Mouse (Mus musculus) midbrain, postnatal 0 days (tissue): Measurements from ENCODE around the gene Gatd1. TPM values are rescaled to one million over a fixed set of nuclear protein-coding genes. Genes with fewer than 3 reads are reported as not detected.
A peak's percentile ranks its signal among the peaks of the same experiment; 100 is the strongest.

ENCODE experiments used
- ATAC-seq: fragments of 200-750 bp; cut with Nextera tagmentation; 2 replicates; pipeline ENCODE4 v1.8.0; 2017; ENCODE audit warnings: moderate number of reproducible peaks, mild to moderate bottlenecking, moderate TSS enrichment, moderate library complexity; ENCODE audit not compliant: low FRiP score
- DNase-seq: peaks from one replicate; pipeline ENCODE4 v3.0.0-alpha.2; 2015; ENCODE audit warnings: low spot score
- H3K27ac ChIP-seq: fragments of 300-500 bp; sonication (generic); 2 replicates; pipeline ENCODE4 v1.5.1; 2014; ENCODE audit warnings: low read depth, mild to moderate bottlenecking, low read length, mixed read lengths
- H3K27me3 ChIP-seq: fragments of 300-500 bp; sonication (generic); 2 replicates; pipeline ENCODE4 v1.6.1; 2014; ENCODE audit warnings: low read length, control low read depth, mixed read lengths; ENCODE audit not compliant: insufficient read depth
- H3K36me3 ChIP-seq: fragments of 300-500 bp; sonication (generic); 2 replicates; pipeline ENCODE4 v1.6.1; 2014; ENCODE audit warnings: low read length, control low read depth, mixed read lengths; ENCODE audit not compliant: insufficient read depth
- H3K4me1 ChIP-seq: fragments of 300-500 bp; sonication (generic); 2 replicates; pipeline ENCODE4 v1.6.1; 2014; ENCODE audit warnings: mild to moderate bottlenecking, control low read depth, antibody characterized with exemption, low read length, mixed read lengths; ENCODE audit not compliant: insufficient read depth
- H3K4me2 ChIP-seq: fragments of 300-500 bp; sonication (generic); 2 replicates; pipeline ENCODE4 v1.6.1; 2014; ENCODE audit warnings: low read depth, mild to moderate bottlenecking, low read length, mixed read lengths; ENCODE audit not compliant: poor library complexity, severe bottlenecking
- H3K4me3 ChIP-seq: fragments of 300-500 bp; sonication (generic); 2 replicates; pipeline ENCODE4 v1.5.1; 2014; ENCODE audit warnings: low read depth, mild to moderate bottlenecking, low read length, moderate library complexity
- H3K9ac ChIP-seq: fragments of 300-500 bp; sonication (generic); replicated peaks from 2 replicates; pipeline ENCODE4 v1.6.1; 2014; ENCODE audit warnings: mild to moderate bottlenecking, low read length, moderate library complexity, mixed read lengths; ENCODE audit not compliant: poor library complexity, severe bottlenecking
- H3K9me3 ChIP-seq: fragments of 300-500 bp; sonication (generic); 2 replicates; pipeline ENCODE4 v1.6.1; 2016; ENCODE audit warnings: low read length, control low read depth
- CTCF ChIP-seq: IDR thresholded peaks from 2 replicates; pipeline ENCODE4 v1.5.1; 2016; ENCODE audit warnings: antibody characterized with exemption, mild to moderate bottlenecking
- WGBS: fragments of 180-500 bp; shearing (Covaris S2); extraction: QIAGEN DNeasy Blood & Tissue Kit; methylation state at CpG from one replicate; pipeline ENCODE4 v1.1.7; 2014; 5-methylcytosine and 5-hydroxymethylcytosine counted together
- polyA plus RNA-seq: library from polyadenylated mRNA; unstranded; fragments of >200 nt; fragmentation: Nextera tagmentation; extraction: Ambion mirVana; gene quantifications from 2 replicates; pipeline ENCODE4 v1.2.1, GENCODE M21; 2015
- total RNA-seq: library from RNA; depleted of rRNA; stranded (reverse); fragments of >200 nt; gene quantifications from 2 replicates; pipeline ENCODE4 v1.2.3, GENCODE M21; 2014

Gatd1 gene
- total and polyA plus RNA-seq, 2 experiments from 2014 or later = 48.9 to 72.9 TPM

DNA sequence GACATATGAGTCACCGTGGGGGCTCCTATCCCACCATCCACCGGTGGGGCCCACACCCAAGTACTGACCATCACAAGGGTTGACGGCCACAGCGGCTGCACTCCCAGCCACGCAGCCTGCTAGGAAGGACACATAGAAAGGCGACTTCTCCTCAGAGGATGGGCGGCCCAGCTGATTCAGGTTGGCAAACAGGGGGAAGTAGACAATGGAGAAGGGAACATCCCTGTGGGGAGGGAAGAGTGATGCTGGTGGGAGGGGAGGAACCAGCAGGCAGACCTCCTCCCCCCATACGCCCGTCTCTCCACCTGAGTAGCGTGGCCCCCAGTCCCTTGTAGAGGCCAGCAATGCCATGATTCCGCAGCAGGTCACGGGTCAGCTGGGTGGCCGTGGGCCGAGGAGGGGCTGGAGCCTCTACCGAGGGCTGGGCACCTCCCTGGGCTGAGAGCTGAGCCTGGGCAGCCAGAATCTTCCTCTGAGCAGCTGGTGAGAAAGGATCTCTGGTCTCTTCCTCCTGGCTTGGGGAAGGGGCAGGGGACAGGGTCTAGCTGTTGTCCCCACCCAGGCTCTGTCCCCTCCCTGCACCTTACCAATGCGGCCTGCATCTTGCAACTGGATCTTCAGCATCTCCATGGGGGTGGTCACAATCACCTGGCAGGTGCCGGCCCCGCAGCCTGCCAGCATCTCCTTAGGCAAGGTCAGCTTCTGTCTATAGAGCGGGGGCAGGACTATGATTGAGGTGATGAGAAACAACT lies 17.7 kb upstream of the Gatd1 start:
- Histone ChIP-seq H3K4me2 (no peak overlapping the region), H3K36me3 (peaks cover 37% of the 10 kb centered on the region), H3K9me3 (no peaks in the 10 kb centered on the region), H3K27ac (no peak overlapping the region), H3K4me1 (peaks cover 28% of the 10 kb centered on the region), H3K27me3 (no peaks in the 10 kb centered on the region), H3K9ac (no peak overlapping the region), H3K4me3 (no peak overlapping the region)
- DNase-seq (no peak), ATAC-seq (no peak)
- 94% methylated on average over 19 of the region's 19 CpGs for WGBS
- TF ChIP-seq CTCF = no peak

DNA sequence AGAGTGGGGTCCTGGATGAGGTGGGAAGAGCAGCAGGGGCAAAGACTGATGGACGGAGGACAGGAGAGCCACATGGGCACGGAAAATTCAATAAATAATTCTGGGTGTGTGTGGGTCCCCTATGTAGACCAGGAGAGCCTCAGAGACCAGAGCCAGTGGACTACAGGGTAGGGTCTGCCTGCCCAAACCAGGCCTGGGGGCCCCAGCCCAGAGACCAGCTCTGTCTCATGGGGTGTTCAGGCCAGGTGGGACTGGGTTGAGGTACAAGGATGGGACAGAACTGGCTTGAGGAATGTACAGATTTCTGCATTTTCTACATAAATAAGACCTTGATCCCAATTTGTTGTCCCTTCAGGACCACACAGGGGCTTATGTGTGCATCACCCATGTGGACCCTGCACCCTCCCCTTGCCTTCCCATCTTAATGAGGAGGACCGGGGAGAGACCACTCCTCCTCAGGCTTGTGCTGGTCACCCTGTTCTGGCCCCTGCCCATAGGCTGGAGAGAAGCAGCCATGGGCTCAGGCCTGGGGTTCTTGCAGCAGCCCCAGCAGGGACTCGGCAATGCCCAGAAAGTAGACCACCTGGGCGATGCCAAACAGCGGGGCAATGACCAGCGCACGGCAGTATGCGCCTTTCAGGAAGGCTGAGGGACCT lies 16.8 kb upstream of the Gatd1 start:
- ATAC-seq (no peak), DNase-seq (no peak)
- H3K27ac ChIP-seq = no peak overlapping the region
- peaks cover 24% of the 10 kb centered on the region for H3K4me1 ChIP-seq
- no peak overlapping the region for H3K4me2 ChIP-seq
- 95% methylated on average over 9 of the region's 9 CpGs for WGBS
- TF ChIP-seq CTCF = no peak
- H3K9ac ChIP-seq = no peak overlapping the region
- H3K27me3 ChIP-seq = no peaks in the 10 kb centered on the region
- H3K9me3 ChIP-seq = no peaks in the 10 kb centered on the region
- H3K4me3 ChIP-seq = no peak overlapping the region
- H3K36me3 ChIP-seq = peaks cover 42% of the 10 kb centered on the region

DNA sequence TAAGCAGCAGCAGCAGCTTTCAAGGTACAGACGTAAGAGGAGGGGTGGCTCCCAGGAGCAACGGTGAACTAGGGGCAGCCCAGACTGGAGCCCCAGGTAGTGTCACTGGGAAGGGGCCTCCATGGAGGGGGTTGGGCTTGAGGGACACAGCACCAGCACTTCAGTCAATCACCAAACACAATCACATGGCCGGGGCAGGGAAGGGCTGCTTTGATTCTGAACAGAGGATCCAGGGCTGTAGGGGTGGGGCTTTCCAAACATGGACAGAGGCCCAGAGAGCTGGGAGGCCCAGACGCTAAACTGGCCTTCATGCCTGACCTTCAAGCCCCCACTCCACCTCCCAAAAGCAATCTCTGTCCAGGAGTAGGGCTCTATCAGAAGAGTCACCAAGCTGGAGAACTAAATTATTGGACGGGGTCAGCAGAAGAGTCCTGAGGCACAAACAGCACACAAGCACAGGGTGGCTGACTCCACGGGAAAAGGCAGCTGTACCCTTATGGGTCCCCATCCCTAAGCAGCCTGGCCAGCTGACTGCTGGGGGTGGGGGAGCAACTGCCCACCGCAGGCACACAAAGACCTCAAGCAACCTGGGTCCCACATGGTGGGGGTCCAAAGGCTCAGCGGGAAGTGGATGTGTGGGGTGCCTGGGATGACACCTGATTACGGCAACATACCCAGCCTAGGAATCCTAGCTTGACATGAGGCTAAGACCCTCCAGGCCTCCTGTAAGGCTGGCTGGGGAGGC lies 16.1 kb upstream of the Gatd1 start:
- no peaks in the 10 kb centered on the region for H3K27me3 ChIP-seq
- ATAC-seq (peak; percentile 18; the same call in 1 of the 2 replicates), DNase-seq (no peak)
- peak overlapping the region; percentile 85 for H3K4me2 ChIP-seq
- peaks cover 21% of the 10 kb centered on the region for H3K4me1 ChIP-seq
- H3K4me3 ChIP-seq = peak overlapping the region; percentile 57
- H3K9me3 ChIP-seq = no peaks in the 10 kb centered on the region
- H3K36me3 ChIP-seq = peaks cover 42% of the 10 kb centered on the region
- WGBS = 64% methylated on average over 9 of the region's 9 CpGs
- H3K27ac ChIP-seq = peak overlapping the region; percentile 81; the same call in 1 of the 2 replicates
- no peak overlapping the region for H3K9ac ChIP-seq
- no peak for TF ChIP-seq CTCF

DNA sequence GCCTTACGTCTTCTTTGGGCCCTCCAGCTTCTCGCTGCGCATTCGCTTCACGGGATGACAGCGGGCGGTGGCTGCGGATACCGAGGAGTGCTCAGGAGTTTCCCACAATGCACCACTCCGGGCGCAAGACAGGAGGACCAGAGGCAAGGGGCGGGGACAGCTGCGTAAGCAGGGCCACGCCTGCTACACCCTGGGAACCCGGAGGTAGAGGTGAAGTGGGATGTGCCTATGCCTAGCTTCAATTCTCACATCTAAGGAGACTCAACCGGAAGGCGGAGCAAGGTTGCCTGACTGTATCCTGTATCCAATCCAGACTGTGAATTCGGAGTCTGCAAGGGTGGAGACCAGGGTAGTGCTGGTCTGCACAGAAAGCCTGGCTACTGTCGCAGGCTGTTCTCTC lies 15.4 kb upstream of the Gatd1 start, which contains the start of gene Cend1:
Gene Cend1, minus strand, starts transcription at position 182 of the 400 bp plus-strand sequence.
- Histone ChIP-seq H3K9me3 (no peaks in the 10 kb centered on the region), H3K36me3 (peaks cover 42% of the 10 kb centered on the region), H3K4me1 (peaks cover 18% of the 10 kb centered on the region), H3K4me3 (peak within 1 kb of the TSS; percentile 57), H3K9ac (peak within 1 kb of the TSS; percentile 82), H3K27me3 (no peaks in the 10 kb centered on the region), H3K4me2 (peak within 1 kb of the TSS; percentile 85), H3K27ac (peak within 1 kb of the TSS; percentile 81)
- DNase-seq (peak; percentile 89), ATAC-seq (peak; percentile 61)
- 1% methylated on average over 19 of the region's 19 CpGs for WGBS
- peak; percentile 14 for TF ChIP-seq CTCF

DNA sequence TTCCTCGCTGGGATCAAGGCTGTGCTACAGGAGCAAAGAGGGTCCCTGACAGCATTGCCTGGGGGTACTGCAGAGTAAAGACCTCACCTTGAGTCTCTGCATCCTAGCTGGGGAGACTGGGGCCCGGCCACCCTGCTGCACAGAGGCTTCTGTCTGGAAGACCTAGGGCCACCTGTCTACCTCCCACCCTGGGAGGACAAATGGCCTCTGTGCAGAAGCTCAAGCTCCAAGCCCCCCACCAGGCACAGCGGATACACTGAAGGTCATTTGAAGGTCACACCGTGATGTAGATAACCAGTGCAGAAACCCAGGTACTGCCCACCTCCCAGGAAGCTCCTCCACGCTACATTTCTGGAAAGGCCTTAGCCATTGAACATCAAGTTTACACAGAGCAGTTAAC lies 14.8 kb upstream of the Gatd1 start:
- H3K4me1 ChIP-seq = peaks cover 14% of the 10 kb centered on the region
- no peaks in the 10 kb centered on the region for H3K9me3 ChIP-seq
- peak; percentile 15 for DNase-seq
- peak overlapping the region; percentile 82 for H3K9ac ChIP-seq
- H3K4me2 ChIP-seq = peak overlapping the region; percentile 85
- peak overlapping the region; percentile 57 for H3K4me3 ChIP-seq
- peaks cover 42% of the 10 kb centered on the region for H3K36me3 ChIP-seq
- no peak for TF ChIP-seq CTCF
- H3K27me3 ChIP-seq = no peaks in the 10 kb centered on the region
- ATAC-seq = no peak
- 49% methylated on average over 5 of the region's 5 CpGs for WGBS
- peak overlapping the region; percentile 81 for H3K27ac ChIP-seq
